Mouse (Mus musculus) megakaryocyte, embryonic 14.5 days (primary cell): ENCODE data around the gene Ppm1h. TPM values are rescaled to one million over a fixed set of nuclear protein-coding genes. Genes with fewer than 3 reads are reported as not detected.

Experiments
- H3K27me3 ChIP-seq: replicated peaks from 2 replicates; pipeline ENCODE3; 2012; ENCODE audit warnings: inconsistent platforms
- H3K36me3 ChIP-seq: replicated peaks from 2 replicates; pipeline ENCODE3; 2012; ENCODE audit warnings: low read length, inconsistent platforms, mixed read lengths
- H3K4me1 ChIP-seq: 2 replicates; pipeline ENCODE4 v1.6.1; 2012; ENCODE audit warnings: inconsistent platforms
- H3K4me3 ChIP-seq: replicated peaks from 2 replicates; pipeline ENCODE3; 2012; ENCODE audit warnings: moderate library complexity, mild to moderate bottlenecking, inconsistent platforms
- H3K9me3 ChIP-seq: 2 replicates; pipeline ENCODE4 v1.6.1; 2012; ENCODE audit warnings: inconsistent platforms
- FLI1 ChIP-seq: IDR thresholded peaks from 2 replicates; pipeline ENCODE4 v1.6.1; 2012; ENCODE audit warnings: low read length, inconsistent platforms, mixed read lengths
- GATA1 ChIP-seq: IDR thresholded peaks from 3 replicates; pipeline ENCODE4 v1.6.1; 2012; ENCODE audit warnings: mixed read lengths, low read length, inconsistent platforms, borderline replicate concordance
- polyA plus RNA-seq: library from polyadenylated mRNA; stranded (reverse); fragments of >175 nt; gene quantifications from 2 replicates; pipeline ENCODE4 v1.2.3, GENCODE M21; 2012; ENCODE audit warnings: low replicate concordance; ENCODE audit not compliant: insufficient read depth

The Ppm1h gene
- polyA plus RNA-seq, 1 experiment = 5.5 TPM

DNA sequence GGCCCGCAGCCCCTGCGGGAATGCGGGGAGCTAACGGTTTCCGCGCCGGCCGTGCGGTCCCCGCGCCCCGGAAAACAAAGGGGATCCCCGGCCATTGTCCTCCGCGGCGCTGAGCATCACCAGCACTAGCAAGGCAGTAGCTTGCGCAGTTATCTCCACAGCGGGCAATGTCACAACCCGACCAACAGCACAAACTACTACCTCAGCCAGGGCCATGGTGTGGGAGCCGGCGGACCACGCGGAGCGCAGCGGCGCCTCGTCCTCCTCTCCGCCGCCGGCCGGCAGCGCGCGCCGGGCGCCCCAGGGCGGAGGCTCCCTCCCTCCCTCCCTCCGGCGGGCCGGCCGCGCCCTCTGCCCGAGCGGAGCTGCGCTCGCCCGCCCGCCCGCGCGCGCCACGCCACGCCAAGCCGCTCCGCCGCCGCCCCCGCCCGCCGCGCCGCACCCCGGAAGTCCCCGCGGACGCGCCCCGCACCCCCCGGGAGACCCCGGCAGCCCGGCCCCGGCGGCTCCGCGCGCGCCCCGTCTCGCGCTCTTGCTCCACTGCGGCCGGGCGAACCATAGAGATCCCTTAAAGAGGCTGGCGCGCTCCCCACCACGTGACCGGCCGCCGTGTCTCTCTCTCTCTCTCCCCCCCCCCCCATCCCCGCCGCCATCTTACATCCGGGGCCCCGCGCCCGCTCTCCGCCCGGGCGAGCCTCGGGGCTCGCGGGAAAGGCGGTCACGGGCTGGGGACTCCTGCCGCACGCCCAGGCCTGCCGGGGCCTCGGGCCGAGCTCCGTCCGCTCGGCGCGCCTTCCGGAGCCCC is 307.2 kb downstream of the Ppm1h start:
- no peaks in the 10 kb centered on the region for H3K9me3 ChIP-seq
- peaks cover 46% of the 10 kb centered on the region for H3K4me1 ChIP-seq
- H3K4me3 ChIP-seq = peak overlapping the region; percentile 99
- TF ChIP-seq GATA1 (no peak), FLI1 (no peak)
- H3K27me3 ChIP-seq = no peaks in the 10 kb centered on the region
- peaks cover 24% of the 10 kb centered on the region for H3K36me3 ChIP-seq

- TF ChIP-seq GATA1 (no peak), FLI1 (no peak; the same call in 1 of the 2 replicates)
- H3K4me3 ChIP-seq = peak overlapping the region; percentile 99
- no peaks in the 10 kb centered on the region for H3K27me3 ChIP-seq
- H3K4me1 ChIP-seq = peaks cover 55% of the 10 kb centered on the region
- H3K9me3 ChIP-seq = no peaks in the 10 kb centered on the region
- peaks cover 17% of the 10 kb centered on the region for H3K36me3 ChIP-seq
Observed at GRCm38 (mm10) chr10:122986320-122987225, 308.0 kb downstream of the Ppm1h start.

- H3K4me1 ChIP-seq = peaks cover 54% of the 10 kb centered on the region
- H3K9me3 ChIP-seq = no peaks in the 10 kb centered on the region
- TF ChIP-seq FLI1 = no peak
- no peak for TF ChIP-seq GATA1
- H3K27me3 ChIP-seq = no peaks in the 10 kb centered on the region
- peaks cover 19% of the 10 kb centered on the region for H3K36me3 ChIP-seq
- H3K4me3 ChIP-seq = peak overlapping the region; percentile 88
Observed at GRCm38 (mm10) chr10:122987671-122988128, 309.1 kb downstream of the Ppm1h start.

DNA sequence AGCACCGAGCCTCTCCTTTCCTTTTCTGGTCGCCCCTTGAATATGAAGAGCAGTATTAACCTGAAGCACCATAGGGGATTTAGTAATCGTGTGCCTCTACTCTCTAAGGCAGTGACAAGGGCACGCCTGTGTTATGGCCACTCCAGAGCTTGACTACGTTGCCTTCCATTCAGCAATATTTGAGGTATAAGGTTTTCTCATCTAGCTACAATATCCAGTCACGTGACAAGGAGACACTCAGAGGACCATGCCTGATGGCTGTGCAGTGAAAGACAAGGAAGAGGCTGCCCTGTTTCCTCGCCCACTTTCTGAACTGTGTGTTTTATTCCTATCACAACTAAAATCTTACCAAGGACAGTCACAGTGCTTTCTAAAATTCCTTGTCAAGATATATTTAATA is 309.8 kb downstream of the Ppm1h start:
- H3K4me3 ChIP-seq = peak overlapping the region; percentile 88
- no peaks in the 10 kb centered on the region for H3K27me3 ChIP-seq
- no peak for TF ChIP-seq FLI1
- no peak for TF ChIP-seq GATA1
- no peaks in the 10 kb centered on the region for H3K9me3 ChIP-seq
- peaks cover 20% of the 10 kb centered on the region for H3K36me3 ChIP-seq
- peaks cover 48% of the 10 kb centered on the region for H3K4me1 ChIP-seq

- no peaks in the 10 kb centered on the region for H3K9me3 ChIP-seq
- H3K4me1 ChIP-seq = peaks cover 42% of the 10 kb centered on the region
- no peaks in the 10 kb centered on the region for H3K27me3 ChIP-seq
- H3K36me3 ChIP-seq = peaks cover 33% of the 10 kb centered on the region
- TF ChIP-seq FLI1 (no peak), GATA1 (no peak)
- no peak overlapping the region for H3K4me3 ChIP-seq
Observed at GRCm38 (mm10) chr10:122989916-122990315, 311.4 kb downstream of the Ppm1h start.

- peaks cover 40% of the 10 kb centered on the region for H3K36me3 ChIP-seq
- no peak for TF ChIP-seq GATA1
- TF ChIP-seq FLI1 = no peak
- H3K9me3 ChIP-seq = no peaks in the 10 kb centered on the region
- peaks cover 42% of the 10 kb centered on the region for H3K4me1 ChIP-seq
- no peaks in the 10 kb centered on the region for H3K27me3 ChIP-seq
- H3K4me3 ChIP-seq = peak overlapping the region; percentile 7
Observed at GRCm38 (mm10) chr10:122990606-122991005, 312.0 kb downstream of the Ppm1h start.

GRCm38 (mm10) chr10:122991053-122991452 is 312.5 kb downstream of the Ppm1h start:
- H3K9me3 ChIP-seq = no peaks in the 10 kb centered on the region
- no peaks in the 10 kb centered on the region for H3K27me3 ChIP-seq
- TF ChIP-seq GATA1 = no peak
- no peak for TF ChIP-seq FLI1
- H3K36me3 ChIP-seq = peaks cover 45% of the 10 kb centered on the region
- H3K4me1 ChIP-seq = peaks cover 42% of the 10 kb centered on the region
- no peak overlapping the region for H3K4me3 ChIP-seq

DNA sequence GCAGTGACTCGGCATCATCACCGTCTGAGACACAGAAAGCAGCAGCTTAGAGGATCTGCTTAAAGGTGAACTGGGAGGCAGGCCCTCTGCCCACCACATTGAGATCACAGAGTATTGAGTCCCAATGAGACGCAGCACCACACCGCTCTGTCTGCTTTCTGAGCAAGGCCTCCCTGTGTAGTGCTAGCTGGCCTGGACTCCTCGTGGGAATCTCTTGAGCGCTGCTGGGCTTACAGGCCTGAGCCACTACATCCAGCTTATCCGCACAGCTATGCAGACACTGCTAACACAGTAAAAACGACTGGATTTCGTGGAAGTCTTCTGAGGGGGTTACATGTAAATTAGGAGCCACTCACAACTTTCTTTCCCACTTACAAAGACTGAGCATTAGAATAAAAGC is 313.1 kb downstream of the Ppm1h start:
- peaks cover 51% of the 10 kb centered on the region for H3K36me3 ChIP-seq
- TF ChIP-seq GATA1 = no peak
- H3K4me3 ChIP-seq = peak overlapping the region; percentile 18
- H3K27me3 ChIP-seq = no peaks in the 10 kb centered on the region
- peaks cover 40% of the 10 kb centered on the region for H3K4me1 ChIP-seq
- no peaks in the 10 kb centered on the region for H3K9me3 ChIP-seq

- Histone ChIP-seq H3K36me3 (peaks cover 80% of the 10 kb centered on the region), H3K9me3 (no peaks in the 10 kb centered on the region), H3K4me1 (peaks cover 14% of the 10 kb centered on the region), H3K27me3 (no peaks in the 10 kb centered on the region), H3K4me3 (peak overlapping the region; percentile 38)
- TF ChIP-seq FLI1 (no peak), GATA1 (no peak)
Observed at GRCm38 (mm10) chr10:122994402-122995107, 316.0 kb downstream of the Ppm1h start.

Other genes with a start within 250 kb of the Ppm1h start
- gene Avpr1a, start 230.3 kb upstream of the Ppm1h start, polyA plus RNA-seq = not detected in 2 replicates